Mouse (Mus musculus) embryonic fibroblast, embryonic 13.5 days (primary cell): ENCODE data around the gene Fbxl18.

ENCODE experiments used
- CTCF ChIP-seq: IDR thresholded peaks from 2 replicates; pipeline ENCODE4 v1.5.1; 2011; ENCODE audit warnings: mild to moderate bottlenecking, control low read depth, low read length, moderate library complexity, borderline replicate concordance; ENCODE audit not compliant: insufficient read depth
- POLR2A ChIP-seq: IDR thresholded peaks from 2 replicates; pipeline ENCODE4 v1.6.1; 2011; ENCODE audit warnings: low read depth, mild to moderate bottlenecking, control low read depth, low read length, moderate library complexity

DNA sequence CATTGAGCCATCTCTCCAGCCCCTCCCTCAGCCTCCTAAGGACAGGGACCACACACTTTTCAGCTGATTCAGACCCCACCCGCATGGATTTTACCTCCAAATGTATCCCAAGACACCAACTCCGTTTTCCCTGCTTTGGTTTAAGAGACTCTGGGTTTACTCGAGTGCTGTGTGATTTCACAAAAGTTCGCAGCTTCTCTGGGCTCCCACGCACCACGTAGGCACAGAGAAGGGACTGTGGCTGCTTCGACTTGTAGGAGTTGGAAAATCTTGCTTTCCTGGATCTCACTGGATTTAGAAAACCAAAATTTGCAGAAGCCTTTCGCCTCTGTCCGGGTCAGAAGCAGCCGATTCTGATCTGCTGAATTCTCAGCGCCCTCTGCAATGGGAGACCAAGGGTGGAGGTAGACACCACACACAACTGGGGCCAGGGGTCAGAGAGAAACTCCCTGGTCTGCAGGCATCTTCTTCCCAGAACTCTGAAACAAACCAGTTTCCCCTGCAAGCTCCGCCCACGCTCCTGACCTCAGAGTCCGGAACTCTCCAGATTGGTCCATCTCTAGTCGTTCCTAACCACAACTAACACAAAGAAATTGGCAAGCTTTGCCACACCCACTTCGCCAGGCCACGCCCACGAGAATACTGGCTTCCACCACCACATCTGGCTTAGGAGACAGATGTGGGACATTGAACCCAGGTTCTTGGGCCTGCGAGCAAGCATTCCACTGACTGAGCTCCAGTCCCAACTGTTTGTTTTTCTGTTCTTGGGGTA is 42.9 kb upstream of the Fbxl18 start:
- TF ChIP-seq CTCF (no peak), POLR2A (0 out of 2 replicates have a peak, but pooled peaks have one; percentile 17)
